Mouse (Mus musculus): ENCODE data around the gene Pemt.

DNA sequence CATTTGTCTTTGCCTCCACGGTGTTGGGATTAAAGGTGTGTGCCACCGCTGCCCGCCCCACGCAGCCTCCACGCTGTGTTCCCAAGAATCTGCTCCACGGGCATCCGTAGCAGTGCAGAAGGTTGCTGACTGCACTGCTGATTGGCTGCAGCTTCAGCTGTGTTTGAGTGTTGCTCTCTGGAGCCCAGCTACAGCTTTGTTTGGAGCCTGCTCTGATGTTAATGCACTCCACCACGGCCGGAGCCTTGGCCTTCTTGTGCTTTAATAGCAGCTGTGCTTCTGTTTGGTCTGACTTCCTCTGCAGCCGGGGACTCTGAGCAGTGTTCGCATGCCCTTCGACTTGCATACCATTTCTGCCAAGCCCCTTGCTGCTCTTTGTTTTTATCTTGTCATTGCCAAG lies 112.3 kb downstream of the Pemt start:
- no peak for TF ChIP-seq GATA1 (IDR thresholded peaks at IDR 0.05; ENCODE audit: low read length)
- TF ChIP-seq TAL1 (IDR thresholded peaks at IDR 0.05; ENCODE audit: low read length) = no peak
